Mouse (Mus musculus) kidney, embryonic 15.5 days (tissue): ENCODE measurements around the gene Prkab2. TPM values are rescaled to one million over a fixed set of nuclear protein-coding genes. Genes with fewer than 3 reads are reported as not detected.

Source experiments
- ATAC-seq: fragments of 200-750 bp; cut with Nextera tagmentation; replicated peaks from 2 replicates; pipeline ENCODE4 v1.8.0; 2017; ENCODE audit warnings: moderate TSS enrichment; ENCODE audit not compliant: low FRiP score
- H3K27ac ChIP-seq: fragments of 300-500 bp; sonication (generic); 2 replicates; pipeline ENCODE4 v1.5.1; 2015; ENCODE audit warnings: mild to moderate bottlenecking, inconsistent platforms
- H3K27me3 ChIP-seq: fragments of 300-500 bp; sonication (generic); 2 replicates; pipeline ENCODE4 v1.6.1; 2015; ENCODE audit warnings: inconsistent platforms
- H3K36me3 ChIP-seq: fragments of 300-500 bp; sonication (generic); 2 replicates; pipeline ENCODE4 v1.6.1; 2015; ENCODE audit warnings: inconsistent platforms
- H3K4me1 ChIP-seq: fragments of 300-500 bp; sonication (generic); 2 replicates; pipeline ENCODE4 v1.6.1; 2015; ENCODE audit warnings: inconsistent platforms
- H3K4me2 ChIP-seq: fragments of 300-500 bp; sonication (generic); 2 replicates; pipeline ENCODE4 v1.6.1; 2015; ENCODE audit warnings: moderate library complexity, mild to moderate bottlenecking, inconsistent platforms
- H3K4me3 ChIP-seq: fragments of 300-500 bp; sonication (generic); replicated peaks from 2 replicates; pipeline ENCODE4 v1.5.1; 2015; ENCODE audit warnings: mild to moderate bottlenecking, inconsistent platforms
- H3K9ac ChIP-seq: fragments of 300-500 bp; sonication (generic); 2 replicates; pipeline ENCODE4 v1.6.1; 2015; ENCODE audit warnings: mild to moderate bottlenecking, inconsistent platforms
- H3K9me3 ChIP-seq: fragments of 300-500 bp; sonication (generic); replicated peaks from 2 replicates; pipeline ENCODE4 v1.6.1; 2016; ENCODE audit warnings: inconsistent platforms
- WGBS: fragments of 180-500 bp; shearing (Covaris S2); methylation state at CpG from one replicate; pipeline ENCODE4 v1.1.7; 2015; ENCODE audit warnings: mixed read lengths; 5-methylcytosine and 5-hydroxymethylcytosine counted together
- polyA plus RNA-seq: library from polyadenylated mRNA; unstranded; fragments of >200 nt; fragmentation: Nextera tagmentation; extraction: Ambion mirVana; gene quantifications from 2 replicates; pipeline ENCODE4 v1.2.1, GENCODE M21; 2015

Gene Prkab2
- polyA plus RNA-seq, 1 experiment from 2014 or later = 6.5 TPM

- whole genome bisulfite sequencing = 1% methylated on average over 18 of the region's 18 CpGs
- H3K27ac ChIP-seq = peak within 1 kb of the TSS; percentile 13
Observed at GRCm38 (mm10) chr3:97628391-97629001, 29.5 kb upstream of the Prkab2 start, which contains the start of gene Fmo5. Fmo5 (plus strand) TSS chr3:97628804.

GRCm38 (mm10) chr3:97629941-97630340 lies 28.1 kb upstream of the Prkab2 start:
- Histone ChIP-seq H3K4me3 (no peak overlapping the region), H3K4me1 (peaks cover 6% of the 10 kb centered on the region), H3K9me3 (no peaks in the 10 kb centered on the region), H3K27me3 (no peaks in the 10 kb centered on the region), H3K27ac (no peak overlapping the region), H3K9ac (no peak overlapping the region), H3K4me2 (no peak overlapping the region), H3K36me3 (no peaks in the 10 kb centered on the region)
- 88% methylated on average over 4 of the region's 4 CpGs for WGBS
- ATAC-seq = no peak

More at GRCm38 (mm10) chr3:97628391-97629001, 29.5 kb upstream of the Prkab2 start, which contains the start of gene Fmo5:
- Histone ChIP-seq H3K36me3 (no peaks in the 10 kb centered on the region), H3K4me2 (peak within 1 kb of the TSS; percentile 67), H3K9ac (peak within 1 kb of the TSS; percentile 45), H3K27me3 (no peaks in the 10 kb centered on the region), H3K4me1 (peaks cover 6% of the 10 kb centered on the region), H3K4me3 (peak within 1 kb of the TSS; percentile 55), H3K9me3 (no peaks in the 10 kb centered on the region)
- ATAC-seq = peak; percentile 94

- H3K4me2 ChIP-seq = no peak overlapping the region
- no peak overlapping the region for H3K9ac ChIP-seq
- H3K27me3 ChIP-seq = no peaks in the 10 kb centered on the region
- ATAC-seq = no peak
- H3K36me3 ChIP-seq = no peaks in the 10 kb centered on the region
- H3K27ac ChIP-seq = no peak overlapping the region
- H3K4me1 ChIP-seq = peaks cover 6% of the 10 kb centered on the region
- WGBS = 92% methylated on average over 4 of the region's 4 CpGs
- H3K9me3 ChIP-seq = no peaks in the 10 kb centered on the region
- no peak overlapping the region for H3K4me3 ChIP-seq
Observed at GRCm38 (mm10) chr3:97630746-97631145, 27.2 kb upstream of the Prkab2 start.

GRCm38 (mm10) chr3:97631258-97631860 lies 26.6 kb upstream of the Prkab2 start:
- H3K4me3 ChIP-seq = no peak overlapping the region
- H3K9me3 ChIP-seq = no peaks in the 10 kb centered on the region
- H3K36me3 ChIP-seq = no peaks in the 10 kb centered on the region
- H3K27me3 ChIP-seq = no peaks in the 10 kb centered on the region
- no peak overlapping the region for H3K27ac ChIP-seq
- no peak overlapping the region for H3K9ac ChIP-seq
- ATAC-seq = no peak
- H3K4me2 ChIP-seq = no peak overlapping the region
- H3K4me1 ChIP-seq = peaks cover 6% of the 10 kb centered on the region
- 84% methylated on average over 8 of the region's 8 CpGs for WGBS

GRCm38 (mm10) chr3:97633456-97633855 lies 24.5 kb upstream of the Prkab2 start:
- H3K4me1 ChIP-seq = peaks cover 6% of the 10 kb centered on the region
- no peak overlapping the region for H3K27ac ChIP-seq
- no peaks in the 10 kb centered on the region for H3K36me3 ChIP-seq
- no peak overlapping the region for H3K4me2 ChIP-seq
- no peak overlapping the region for H3K4me3 ChIP-seq
- ATAC-seq = no peak
- H3K27me3 ChIP-seq = no peaks in the 10 kb centered on the region
- WGBS = 70% methylated on average over 4 of the region's 4 CpGs
- H3K9ac ChIP-seq = no peak overlapping the region
- H3K9me3 ChIP-seq = no peaks in the 10 kb centered on the region

GRCm38 (mm10) chr3:97634288-97634761 lies 23.7 kb upstream of the Prkab2 start:
- H3K9me3 ChIP-seq = no peaks in the 10 kb centered on the region
- no peaks in the 10 kb centered on the region for H3K36me3 ChIP-seq
- H3K4me3 ChIP-seq = no peak overlapping the region
- ATAC-seq = no peak
- H3K27me3 ChIP-seq = no peaks in the 10 kb centered on the region
- 72% methylated on average over 3 of the region's 3 CpGs for WGBS
- no peak overlapping the region for H3K4me2 ChIP-seq
- no peaks in the 10 kb centered on the region for H3K4me1 ChIP-seq
- no peak overlapping the region for H3K9ac ChIP-seq
- no peak overlapping the region for H3K27ac ChIP-seq

GRCm38 (mm10) chr3:97641396-97641795 lies 16.6 kb upstream of the Prkab2 start:
- Histone ChIP-seq H3K27me3 (no peaks in the 10 kb centered on the region), H3K4me2 (no peak overlapping the region), H3K27ac (no peak overlapping the region), H3K9ac (no peak overlapping the region), H3K36me3 (no peaks in the 10 kb centered on the region), H3K4me1 (no peaks in the 10 kb centered on the region), H3K4me3 (no peak overlapping the region), H3K9me3 (no peaks in the 10 kb centered on the region)
- ATAC-seq = no peak
- 93% methylated on average over 4 of the region's 4 CpGs for WGBS

GRCm38 (mm10) chr3:97642001-97642400 lies 16.0 kb upstream of the Prkab2 start:
- H3K36me3 ChIP-seq = no peaks in the 10 kb centered on the region
- H3K4me3 ChIP-seq = no peak overlapping the region
- no peak for ATAC-seq
- H3K27me3 ChIP-seq = no peaks in the 10 kb centered on the region
- 81% methylated on average over 9 of the region's 9 CpGs for WGBS
- no peaks in the 10 kb centered on the region for H3K4me1 ChIP-seq
- H3K9ac ChIP-seq = no peak overlapping the region
- H3K9me3 ChIP-seq = no peaks in the 10 kb centered on the region
- no peak overlapping the region for H3K4me2 ChIP-seq
- H3K27ac ChIP-seq = no peak overlapping the region

GRCm38 (mm10) chr3:97648518-97648917 lies 9.5 kb upstream of the Prkab2 start:
- WGBS = 49% methylated on average over 1 of the region's 1 CpGs
- H3K9ac ChIP-seq = no peak overlapping the region
- no peak for ATAC-seq
- no peaks in the 10 kb centered on the region for H3K9me3 ChIP-seq
- no peaks in the 10 kb centered on the region for H3K27me3 ChIP-seq
- no peak overlapping the region for H3K4me3 ChIP-seq
- no peak overlapping the region for H3K4me2 ChIP-seq
- H3K27ac ChIP-seq = no peak overlapping the region
- H3K36me3 ChIP-seq = no peaks in the 10 kb centered on the region
- H3K4me1 ChIP-seq = peaks cover 3% of the 10 kb centered on the region; the same call in 1 of the 2 replicates

GRCm38 (mm10) chr3:97649022-97649421 lies 9.0 kb upstream of the Prkab2 start:
- H3K9ac ChIP-seq = no peak overlapping the region
- H3K36me3 ChIP-seq = no peaks in the 10 kb centered on the region
- H3K27me3 ChIP-seq = no peaks in the 10 kb centered on the region
- H3K4me2 ChIP-seq = no peak overlapping the region
- peaks cover 3% of the 10 kb centered on the region; the same call in 1 of the 2 replicates for H3K4me1 ChIP-seq
- WGBS = 27% methylated on average over 3 of the region's 3 CpGs
- H3K9me3 ChIP-seq = no peaks in the 10 kb centered on the region
- no peak for ATAC-seq
- no peak overlapping the region for H3K4me3 ChIP-seq
- H3K27ac ChIP-seq = peak overlapping the region; percentile 37; the same call in 1 of the 2 replicates

- H3K4me3 ChIP-seq = no peak overlapping the region
- peak overlapping the region; percentile 37; the same call in 1 of the 2 replicates for H3K27ac ChIP-seq
- peaks cover 3% of the 10 kb centered on the region; the same call in 1 of the 2 replicates for H3K4me1 ChIP-seq
- H3K36me3 ChIP-seq = no peaks in the 10 kb centered on the region
- no peak overlapping the region for H3K4me2 ChIP-seq
- WGBS = 67% methylated on average over 6 of the region's 6 CpGs
- no peaks in the 10 kb centered on the region for H3K9me3 ChIP-seq
- no peak for ATAC-seq
- H3K27me3 ChIP-seq = no peaks in the 10 kb centered on the region
- H3K9ac ChIP-seq = no peak overlapping the region
Observed at GRCm38 (mm10) chr3:97649469-97649868, 8.5 kb upstream of the Prkab2 start.

- no peaks in the 10 kb centered on the region for H3K36me3 ChIP-seq
- no peak overlapping the region for H3K9ac ChIP-seq
- H3K27me3 ChIP-seq = no peaks in the 10 kb centered on the region
- ATAC-seq = no peak
- H3K4me3 ChIP-seq = no peak overlapping the region
- no peak overlapping the region for H3K4me2 ChIP-seq
- H3K27ac ChIP-seq = no peak overlapping the region
- no peaks in the 10 kb centered on the region for H3K9me3 ChIP-seq
- peaks cover 3% of the 10 kb centered on the region; the same call in 1 of the 2 replicates for H3K4me1 ChIP-seq
- WGBS = 84% methylated on average over 10 of the region's 10 CpGs
Observed at GRCm38 (mm10) chr3:97651604-97652003, 6.4 kb upstream of the Prkab2 start.
